Mouse (Mus musculus): ENCODE results near the gene Gnaq. TPM values are rescaled to one million over a fixed set of nuclear protein-coding genes. Genes with fewer than 3 reads are reported as not detected.

Gene Gnaq
- total RNA-seq, 2 experiments from 2014 or later: 12.2 to 15.7 TPM

DNA sequence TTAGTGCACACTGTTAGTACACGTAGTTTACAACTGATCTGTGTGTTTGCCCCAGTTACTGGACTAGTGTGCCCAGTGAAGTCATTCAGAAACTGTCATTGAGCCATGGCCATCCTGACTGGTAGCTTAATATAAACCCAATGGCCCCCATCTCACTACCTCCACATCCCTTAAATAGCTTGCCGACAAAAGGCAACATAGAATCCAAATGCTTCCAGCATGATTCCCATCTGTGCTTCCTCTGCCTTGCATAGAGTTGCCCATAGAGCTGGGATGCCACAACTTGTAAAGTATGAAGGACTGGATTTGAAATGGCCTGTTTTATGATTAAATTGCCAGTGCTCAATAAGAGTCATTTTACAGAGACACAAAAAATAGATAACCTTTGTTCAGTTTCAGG is 212.9 kb downstream of the Gnaq start:
- intact Hi-C loops (cut with DNase I): no loop called here
- Histone ChIP-seq H3K27ac (no peak overlapping the region), H3K4me3 (no peak overlapping the region)
- no peak for TF ChIP-seq CTCF (IDR thresholded peaks at IDR 0.05)
- no peak for DNase-seq

GRCm38 (mm10) chr19:16347037-16347436 is 214.4 kb downstream of the Gnaq start:
- no peak overlapping the region for H3K27ac ChIP-seq
- DNase-seq: no peak
- no peak for TF ChIP-seq CTCF (IDR thresholded peaks at IDR 0.05)
- H3K4me3 ChIP-seq: no peak overlapping the region
- intact Hi-C loops (cut with DNase I): no loop called here

DNA sequence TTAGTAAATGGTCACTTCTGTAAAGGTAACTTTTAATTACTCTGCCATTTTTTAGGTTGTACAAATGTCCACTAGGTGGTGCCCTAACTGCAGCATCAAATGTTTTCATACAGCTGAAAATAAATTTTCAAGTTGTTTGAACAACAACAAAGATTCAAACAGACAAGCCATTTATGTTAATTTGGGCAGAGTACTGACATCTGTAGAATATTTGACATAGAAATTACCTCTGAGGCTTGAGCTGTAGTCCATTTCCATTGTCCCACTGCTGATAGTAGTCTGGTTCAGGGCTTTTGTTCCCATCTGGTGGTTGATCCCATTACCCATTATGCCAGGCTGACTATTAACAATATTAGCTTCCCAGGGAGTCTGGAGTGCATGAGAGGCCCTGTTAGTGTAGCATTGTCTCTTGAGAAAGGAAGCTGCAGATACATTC is 221.1 kb downstream of the Gnaq start:
- no peak for DNase-seq
- no peak overlapping the region for H3K27ac ChIP-seq
- intact Hi-C loops (cut with DNase I): no loop called here
- no peak overlapping the region for H3K4me3 ChIP-seq
- TF ChIP-seq CTCF (IDR thresholded peaks at IDR 0.05): peak; percentile 89

DNA sequence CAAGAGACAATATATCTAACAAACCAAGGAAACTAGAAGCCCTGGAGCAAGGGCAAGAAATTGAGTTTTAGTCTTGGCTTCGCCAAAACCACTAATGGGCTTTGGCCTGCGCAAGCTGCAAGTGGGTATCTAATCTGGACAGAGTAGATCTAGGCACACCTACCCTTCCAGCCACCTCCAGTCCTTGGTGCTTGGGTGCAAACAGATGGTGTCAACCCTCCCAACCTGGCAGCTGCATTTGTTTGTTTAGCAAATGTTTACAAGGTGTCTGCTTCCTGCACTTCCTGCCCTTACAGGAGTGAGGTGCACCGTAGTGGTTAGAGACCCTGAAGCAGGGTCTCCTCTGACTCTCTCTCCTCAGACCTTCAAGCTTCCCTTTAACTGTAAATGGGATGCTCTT is 225.5 kb downstream of the Gnaq start:
- intact Hi-C loops (cut with DNase I): loop anchor here (5.0 kb wide), 2 partner anchors 79 to 199 kb away; partner anchors contain the start of gene Gna14
- Histone ChIP-seq H3K4me3 (no peak overlapping the region), H3K27ac (no peak overlapping the region)
- DNase-seq: no peak
- no peak for TF ChIP-seq CTCF (IDR thresholded peaks at IDR 0.05)

DNA sequence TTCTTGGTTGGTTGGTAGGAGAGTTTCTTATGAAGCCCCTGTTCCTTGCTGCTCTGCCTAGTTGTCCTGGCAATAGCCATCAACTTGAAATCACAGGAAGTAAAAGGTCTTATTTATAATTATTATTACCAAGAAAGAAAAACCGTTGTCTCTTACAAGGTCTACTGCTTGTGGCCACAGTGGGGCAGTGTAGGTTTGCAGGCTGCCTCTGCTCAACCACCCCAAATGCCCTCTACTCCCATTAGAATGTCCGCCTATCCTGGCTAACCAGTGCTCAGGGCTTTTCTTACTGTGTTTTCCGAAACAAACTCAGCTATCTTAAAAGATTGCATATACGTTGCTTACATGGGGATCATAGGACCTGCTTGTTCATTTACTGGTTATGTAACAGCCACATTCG is 226.3 kb downstream of the Gnaq start:
- no peak overlapping the region for H3K27ac ChIP-seq
- peak; percentile 46 for DNase-seq
- intact Hi-C loops (cut with DNase I): loop anchor here (1.0 to 5.0 kb wide), 3 partner anchors 78 to 240 kb away; partner anchors contain the start of gene Gna14

GRCm38 (mm10) chr19:16366465-16367063 is 233.9 kb downstream of the Gnaq start:
- intact Hi-C loops (cut with DNase I): no loop called here
- TF ChIP-seq CTCF (IDR thresholded peaks at IDR 0.05): no peak
- DNase-seq: no peak
- Histone ChIP-seq H3K4me3 (no peak overlapping the region), H3K27ac (peak overlapping the region; percentile 72)

More for the DNA sequence above, 226.3 kb downstream of the Gnaq start:
- TF ChIP-seq CTCF (IDR thresholded peaks at IDR 0.05): peak; percentile 75
- no peak overlapping the region for H3K4me3 ChIP-seq

GRCm38 (mm10) chr19:16367218-16367617 is 234.6 kb downstream of the Gnaq start:
- peak; percentile 68 for DNase-seq
- H3K4me3 ChIP-seq: no peak overlapping the region
- peak overlapping the region; percentile 72 for H3K27ac ChIP-seq
- no peak for TF ChIP-seq CTCF (IDR thresholded peaks at IDR 0.05)
- intact Hi-C loops (cut with DNase I): no loop called here

DNA sequence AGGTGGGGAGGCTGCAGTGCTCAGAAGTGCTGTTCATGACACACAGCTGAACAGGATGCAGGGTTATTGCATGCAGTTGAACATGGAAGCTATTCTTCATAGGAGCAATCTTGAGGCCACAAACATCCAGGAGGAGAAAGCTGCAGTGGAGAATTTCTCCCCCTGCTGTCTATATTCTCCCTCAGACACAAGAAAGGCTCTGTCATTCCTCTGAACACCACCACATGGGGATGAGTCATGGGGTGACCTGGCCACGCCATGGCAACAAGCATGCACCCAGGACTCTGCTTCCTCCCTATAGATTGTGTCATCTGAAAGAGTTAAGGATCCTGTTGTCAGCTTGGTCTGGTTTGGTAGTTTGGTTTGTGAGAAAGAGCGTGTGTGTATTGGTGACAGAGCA is 239.0 kb downstream of the Gnaq start:
- TF ChIP-seq CTCF (IDR thresholded peaks at IDR 0.05): no peak

DNA sequence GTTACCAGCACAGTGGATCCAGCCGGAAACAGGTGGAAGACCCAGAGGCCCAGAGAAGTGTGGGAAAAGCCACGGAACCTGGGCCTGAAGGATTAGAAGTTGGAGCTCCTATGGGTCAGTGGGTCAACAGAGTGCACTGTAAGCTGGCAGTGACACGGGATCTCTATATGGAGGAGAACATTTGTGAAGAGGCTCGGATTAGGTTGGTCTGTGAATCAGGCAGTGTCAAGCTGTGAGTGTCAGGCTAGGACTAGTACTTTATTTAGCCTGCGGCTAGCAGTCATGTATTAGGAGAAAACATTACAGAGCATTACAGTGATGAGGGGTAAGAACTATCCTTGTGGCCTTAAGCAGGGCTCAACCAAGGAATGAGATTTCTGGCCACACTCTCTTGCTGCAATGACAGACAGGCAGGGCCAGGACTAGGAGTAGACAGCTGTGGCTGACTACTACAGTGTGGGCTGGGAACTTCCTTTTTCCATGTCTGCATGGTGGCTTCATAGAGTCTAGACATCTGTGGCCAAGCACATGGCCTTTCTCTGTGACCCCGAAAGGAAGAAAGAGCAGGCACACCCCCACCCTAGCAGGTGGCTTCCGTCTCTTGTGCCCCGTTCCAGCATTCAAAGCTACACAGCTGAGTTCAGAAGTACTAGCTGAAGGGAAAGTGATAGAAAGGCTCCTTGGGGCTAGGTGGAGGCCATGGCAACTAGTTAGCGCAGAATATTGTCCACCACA is 240.3 kb downstream of the Gnaq start:
- intact Hi-C loops (cut with DNase I): no loop called here
- no peak for TF ChIP-seq CTCF (IDR thresholded peaks at IDR 0.05)
- Histone ChIP-seq H3K27ac (no peak overlapping the region), H3K4me3 (no peak overlapping the region)
- no peak for DNase-seq

More for the DNA sequence above, 239.0 kb downstream of the Gnaq start:
- no peak for DNase-seq
- Histone ChIP-seq H3K27ac (no peak overlapping the region), H3K4me3 (no peak overlapping the region)
- intact Hi-C loops (cut with DNase I): no loop called here

GRCm38 (mm10) chr19:16375881-16376280 is 243.2 kb downstream of the Gnaq start:
- intact Hi-C loops (cut with DNase I): no loop called here
- no peak for DNase-seq
- Histone ChIP-seq H3K27ac (no peak overlapping the region), H3K4me3 (no peak overlapping the region)
- no peak for TF ChIP-seq CTCF (IDR thresholded peaks at IDR 0.05)

GRCm38 (mm10) chr19:16378565-16378964 is 245.9 kb downstream of the Gnaq start:
- H3K27ac ChIP-seq: no peak overlapping the region
- no peak overlapping the region for H3K4me3 ChIP-seq

GRCm38 (mm10) chr19:16379687-16380086 is 247.1 kb downstream of the Gnaq start:
- Histone ChIP-seq H3K27ac (no peak overlapping the region), H3K4me3 (no peak overlapping the region)
- intact Hi-C loops (cut with DNase I): no loop called here
- no peak for TF ChIP-seq CTCF (IDR thresholded peaks at IDR 0.05)
- DNase-seq: no peak

More at GRCm38 (mm10) chr19:16378565-16378964, 245.9 kb downstream of the Gnaq start:
- DNase-seq: no peak
- no peak for TF ChIP-seq CTCF (IDR thresholded peaks at IDR 0.05)
- intact Hi-C loops (cut with DNase I): no loop called here

DNA sequence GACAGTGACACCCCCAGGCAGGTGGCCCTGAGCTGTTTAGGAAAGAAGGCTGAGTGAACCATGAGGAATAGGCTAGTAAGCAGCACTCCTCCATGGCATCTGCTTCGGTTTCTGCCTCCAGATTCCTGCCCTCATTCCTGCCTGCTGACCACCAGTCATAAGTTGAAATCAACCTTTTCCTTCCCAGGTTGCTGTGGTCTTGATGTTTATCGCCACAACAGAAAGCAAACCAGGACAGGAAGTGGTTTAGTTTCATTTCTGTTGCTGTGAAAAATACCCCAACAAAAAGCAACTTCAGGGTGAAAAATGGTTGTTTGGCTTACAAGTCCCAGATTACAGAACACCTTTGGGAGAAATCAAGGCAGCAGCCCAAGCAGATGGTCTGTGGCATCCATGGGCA is 249.8 kb downstream of the Gnaq start:
- H3K27ac ChIP-seq: no peak overlapping the region
- DNase-seq: no peak
- no peak overlapping the region for H3K4me3 ChIP-seq
- TF ChIP-seq CTCF (IDR thresholded peaks at IDR 0.05): no peak
- intact Hi-C loops (cut with DNase I): no loop called here
